Mouse (Mus musculus) splenic B cell, adult 2 months (primary cell): ENCODE results near the gene Ndufa6.

ENCODE experiments used
- DNase-seq: peaks from one replicate; pipeline ENCODE4 v3.0.0-alpha.2; 2011; ENCODE audit warnings: low read depth, low spot score
- H3K27me3 ChIP-seq: 2 replicates; pipeline ENCODE4 v1.6.1; 2012; ENCODE audit warnings: mild to moderate bottlenecking, low read length, moderate library complexity, mixed read lengths; ENCODE audit not compliant: control insufficient read depth, poor library complexity, insufficient read depth, severe bottlenecking
- H3K36me3 ChIP-seq: 2 replicates; pipeline ENCODE4 v1.6.1; 2012; ENCODE audit warnings: mild to moderate bottlenecking, low read length, moderate library complexity, mixed read lengths; ENCODE audit not compliant: control insufficient read depth, poor library complexity, insufficient read depth, severe bottlenecking

The Ndufa6 gene

GRCm38 (mm10) chr15:82351480-82351879 lies 2.6 kb downstream of the Ndufa6 start:
- Histone ChIP-seq H3K27me3 (no peaks in the 10 kb centered on the region), H3K36me3 (peaks cover 11% of the 10 kb centered on the region)
- no peak for DNase-seq

GRCm38 (mm10) chr15:82350349-82350748 lies 3.8 kb downstream of the Ndufa6 start:
- DNase-seq: no peak
- H3K27me3 ChIP-seq: no peaks in the 10 kb centered on the region
- H3K36me3 ChIP-seq: peaks cover 11% of the 10 kb centered on the region

DNA sequence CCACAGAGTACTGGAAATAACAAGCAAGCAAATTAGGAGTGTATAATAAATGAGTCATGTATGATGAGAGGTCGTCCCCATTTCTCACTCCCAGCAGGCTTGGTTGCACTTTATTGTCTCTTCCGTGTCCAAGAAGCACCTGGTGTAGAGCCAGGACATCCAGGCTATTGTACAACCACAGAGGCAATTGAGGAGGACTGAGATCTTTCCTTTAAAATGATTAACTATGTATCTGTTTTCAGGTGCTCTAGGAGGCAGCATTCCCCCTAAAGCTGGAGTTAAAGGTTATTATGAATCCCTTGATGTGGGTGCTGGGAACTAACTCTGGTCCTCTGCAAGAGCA lies 5.2 kb downstream of the Ndufa6 start:
- Histone ChIP-seq H3K27me3 (no peaks in the 10 kb centered on the region), H3K36me3 (peaks cover 11% of the 10 kb centered on the region)
- DNase-seq: no peak

DNA sequence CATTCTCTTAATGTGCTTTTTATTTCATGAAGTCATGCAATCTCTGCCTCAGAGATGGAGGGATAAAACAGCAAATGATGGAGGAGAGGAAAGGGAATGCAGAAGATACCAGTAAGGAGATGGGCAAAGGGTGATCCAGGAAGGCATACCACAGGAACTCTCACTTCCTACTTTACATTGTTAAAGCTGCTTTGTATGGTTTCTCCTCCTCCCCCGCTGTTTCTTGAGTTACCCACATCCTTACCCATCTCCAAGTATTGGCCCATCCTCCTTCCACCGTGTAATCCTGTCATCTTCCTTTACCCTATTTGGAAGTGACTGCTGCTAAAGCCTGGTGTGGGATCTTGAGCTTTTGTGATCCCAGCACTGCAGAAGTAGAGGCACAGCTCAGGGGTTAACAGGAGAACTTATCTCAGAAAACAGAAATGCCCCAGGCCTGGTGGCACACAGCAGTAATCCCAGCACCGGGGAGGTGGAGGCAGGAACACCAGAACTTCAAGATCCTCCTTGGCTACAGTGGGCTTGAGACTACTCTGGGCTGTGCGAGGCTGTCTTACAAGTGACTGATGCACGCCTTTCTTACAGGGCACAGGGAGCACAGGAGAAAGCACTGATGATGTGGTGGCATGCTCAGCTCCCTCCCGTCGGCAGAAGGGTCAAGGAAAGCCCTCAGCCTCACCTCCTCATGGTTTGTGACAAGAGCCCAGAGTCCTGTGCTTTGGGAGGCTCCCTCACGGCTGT lies 5.7 kb downstream of the Ndufa6 start:
- no peak for DNase-seq

DNA sequence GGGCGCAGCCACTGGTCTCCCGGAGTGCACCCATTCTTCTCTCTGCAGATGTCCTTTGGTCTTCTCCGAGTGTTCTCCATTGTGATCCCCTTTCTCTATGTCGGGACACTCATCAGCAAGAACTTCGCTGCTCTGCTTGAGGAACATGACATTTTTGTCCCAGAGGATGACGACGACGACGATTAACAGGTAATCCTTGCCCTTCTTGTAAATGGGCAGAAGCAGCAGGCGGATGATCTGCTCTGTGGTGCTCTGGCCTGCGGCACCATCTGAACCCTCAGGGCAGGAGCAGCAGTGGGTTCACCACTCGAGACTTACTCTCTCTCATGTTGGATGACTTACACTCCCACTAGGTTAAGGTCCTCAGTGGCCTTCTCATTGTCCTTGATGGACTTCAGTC lies 6.3 kb downstream of the Ndufa6 start:
- Histone ChIP-seq H3K27me3 (no peaks in the 10 kb centered on the region), H3K36me3 (peaks cover 11% of the 10 kb centered on the region)
- DNase-seq: no peak

More for the DNA sequence above, 5.7 kb downstream of the Ndufa6 start:
- H3K27me3 ChIP-seq: no peaks in the 10 kb centered on the region
- peaks cover 11% of the 10 kb centered on the region for H3K36me3 ChIP-seq

- no peaks in the 10 kb centered on the region for H3K27me3 ChIP-seq
- DNase-seq: no peak
- peaks cover 11% of the 10 kb centered on the region for H3K36me3 ChIP-seq
Measured at GRCm38 (mm10) chr15:82347303-82347676, 6.8 kb downstream of the Ndufa6 start.

DNA sequence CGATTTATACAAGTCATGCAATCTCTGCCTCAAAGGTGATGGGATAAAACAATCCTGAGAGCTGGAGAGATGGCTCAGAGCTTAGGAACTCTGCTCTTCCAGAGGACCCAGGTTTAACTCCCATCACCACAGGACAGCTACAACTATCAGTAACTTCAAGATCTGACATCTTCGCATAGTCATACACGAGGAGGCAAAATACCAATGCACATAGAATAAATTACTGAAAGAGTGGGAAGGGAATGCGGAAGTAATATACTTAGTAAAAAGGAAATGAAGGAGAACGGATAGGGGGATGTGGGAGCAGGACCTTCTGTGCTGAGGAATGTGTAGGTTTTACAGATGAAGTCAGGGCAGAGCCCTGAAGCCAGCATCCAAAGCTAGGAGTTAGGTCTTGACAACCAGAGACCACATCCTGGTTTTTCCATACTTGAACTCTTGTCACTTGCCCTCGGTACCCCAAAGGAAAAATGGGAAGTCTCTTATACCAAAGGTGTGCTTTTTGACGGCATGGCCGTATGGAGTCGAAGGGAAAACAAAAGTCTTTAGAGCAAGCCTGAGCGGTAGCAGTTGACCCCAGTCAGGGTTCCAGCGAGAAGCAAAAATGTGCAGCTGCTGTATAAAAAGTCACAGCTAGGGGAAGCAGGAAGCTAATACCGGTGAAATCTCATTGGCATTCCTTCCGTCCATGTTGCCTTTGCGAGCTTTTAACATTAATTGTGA lies 7.4 kb downstream of the Ndufa6 start:
- Histone ChIP-seq H3K27me3 (no peaks in the 10 kb centered on the region), H3K36me3 (peaks cover 11% of the 10 kb centered on the region)
- no peak for DNase-seq

DNA sequence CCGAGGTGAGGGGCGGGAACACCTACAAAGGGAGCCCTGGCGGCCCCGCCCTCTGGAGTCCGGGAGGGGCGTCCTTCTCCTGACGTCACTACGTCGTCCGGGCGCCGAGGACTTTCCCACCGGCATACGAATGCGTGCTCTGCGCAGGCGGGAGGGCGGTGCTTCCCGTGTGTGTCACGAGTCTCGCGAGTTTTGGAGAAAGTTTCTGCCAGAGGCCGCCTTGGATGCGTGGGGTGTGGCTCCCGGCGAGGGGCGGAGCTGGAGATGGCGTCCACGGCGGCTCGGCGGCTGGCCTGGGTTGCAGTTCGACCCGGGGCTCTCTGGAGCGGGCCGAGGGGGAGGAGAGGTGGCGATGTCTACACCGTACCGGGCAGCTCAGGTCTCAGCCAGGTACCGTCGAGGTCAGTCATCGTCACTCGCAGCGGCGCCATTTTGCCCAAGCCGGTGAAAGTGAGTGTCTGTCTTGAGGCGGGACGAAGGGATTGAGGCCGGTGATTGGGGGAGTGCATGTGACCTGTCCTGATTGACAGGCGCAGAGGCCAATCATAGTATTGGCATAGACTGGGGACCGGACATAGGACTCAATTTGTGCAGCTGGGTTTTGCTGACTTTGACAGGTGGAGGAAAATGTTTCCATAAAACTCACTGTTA lies 8.2 kb downstream of the Ndufa6 start:
- DNase-seq: peak; percentile 100
- Histone ChIP-seq H3K36me3 (peaks cover 11% of the 10 kb centered on the region), H3K27me3 (no peaks in the 10 kb centered on the region)

- Histone ChIP-seq H3K36me3 (peaks cover 5% of the 10 kb centered on the region; the same call in 1 of the 2 replicates), H3K27me3 (no peaks in the 10 kb centered on the region; the same call in 1 of the 2 replicates)
- DNase-seq: no peak
Measured at GRCm38 (mm10) chr15:82344971-82345370, 9.2 kb downstream of the Ndufa6 start.

- H3K27me3 ChIP-seq: no peaks in the 10 kb centered on the region; the same call in 1 of the 2 replicates
- no peak for DNase-seq
- no peaks in the 10 kb centered on the region for H3K36me3 ChIP-seq
Measured at GRCm38 (mm10) chr15:82343368-82344287, 10.5 kb downstream of the Ndufa6 start.

- H3K36me3 ChIP-seq: no peaks in the 10 kb centered on the region
- DNase-seq: no peak
- no peaks in the 10 kb centered on the region; the same call in 1 of the 2 replicates for H3K27me3 ChIP-seq
Measured at GRCm38 (mm10) chr15:82342543-82342935, 11.6 kb downstream of the Ndufa6 start.

GRCm38 (mm10) chr15:82341675-82342542 lies 12.2 kb downstream of the Ndufa6 start:
- Histone ChIP-seq H3K36me3 (no peaks in the 10 kb centered on the region), H3K27me3 (no peaks in the 10 kb centered on the region; the same call in 1 of the 2 replicates)
- no peak for DNase-seq

GRCm38 (mm10) chr15:82341036-82341501 lies 13.1 kb downstream of the Ndufa6 start:
- no peak for DNase-seq
- H3K27me3 ChIP-seq: no peaks in the 10 kb centered on the region; the same call in 1 of the 2 replicates
- H3K36me3 ChIP-seq: no peaks in the 10 kb centered on the region
